Mouse (Mus musculus) layer of hippocampus, postnatal 14 days (tissue): ENCODE measurements around the gene Olfr1298. TPM values are rescaled to one million over a fixed set of nuclear protein-coding genes. Genes with fewer than 3 reads are reported as not detected.

Experiments used
- DNase-seq, 2 experiments: peaks; one replicate each; pipeline ENCODE4 v3.0.0; 2021 to 2022; ENCODE audit warnings: low spot score in 2 of 2, mixed read lengths in 1 of 2
- long read RNA-seq, 2 experiments: library from polyadenylated mRNA; stranded (forward); transcript quantifications; one replicate each; pipeline ENCODE4 v2.0.0; 2021
- total RNA-seq, 2 experiments: library from RNA; stranded (reverse); gene quantifications; 2 replicates each; pipeline ENCODE4 v1.2.3; 2021

Gene Olfr1298
- not detected for total RNA-seq
- long read RNA-seq, experiment 1: 0 reads
- long read RNA-seq, experiment 2: 0 reads

GRCm38 (mm10) chr2:111649101-111649500 lies at the start of gene Olfr1298:
Gene Olfr1298, minus strand, starts transcription at chr2:111649201.
- no peak for DNase-seq

GRCm38 (mm10) chr2:111661119-111661518 lies 12.1 kb upstream of the Olfr1298 start, which contains the start of gene Olfr1299:
Gene Olfr1299, plus strand, starts transcription at chr2:111661419.
- DNase-seq: no peak

- no peak for DNase-seq
These were observed 22.6 kb downstream of the Olfr1298 start, which contains the start of gene Olfr1297 for GRCm38 (mm10) chr2:111626397-111626796. Gene Olfr1297, minus strand, starts transcription at chr2:111626497.

Other genes starting within 250 kb of the Olfr1298 start
- gene Olfr1286, start 226.1 kb downstream of the Olfr1298 start, total RNA-seq: not detected
- not detected for gene Olfr1287, start 200.1 kb downstream of the Olfr1298 start, total RNA-seq
- gene Olfr1288, start 175.1 kb downstream of the Olfr1298 start, total RNA-seq: not detected
- gene Olfr1289, start 168.4 kb downstream of the Olfr1298 start, total RNA-seq: not detected
- not detected for gene Olfr1290, start 155.4 kb downstream of the Olfr1298 start, total RNA-seq
- gene Olfr1291-ps1, start 152.0 kb downstream of the Olfr1298 start, total RNA-seq: not detected
- not detected for gene Olfr1293-ps, start 124.0 kb downstream of the Olfr1298 start, total RNA-seq
- gene Olfr1294, start 108.9 kb downstream of the Olfr1298 start, total RNA-seq: not detected
- gene Olfr1295, start 79.5 kb downstream of the Olfr1298 start, total RNA-seq: not detected
- gene Olfr1297, start 22.7 kb downstream of the Olfr1298 start, total RNA-seq: not detected
- not detected for gene Olfr1299, start 12.2 kb upstream of the Olfr1298 start, total RNA-seq
- gene Olfr1301, start 101.8 kb upstream of the Olfr1298 start, total RNA-seq: not detected
- gene Olfr1302, start 128.2 kb upstream of the Olfr1298 start, total RNA-seq: not detected
- not detected for gene Olfr1303, start 171.1 kb upstream of the Olfr1298 start, total RNA-seq
- not detected for gene Olfr1305, start 227.9 kb upstream of the Olfr1298 start, total RNA-seq